Mouse (Mus musculus) hindbrain, embryonic 13.5 days (tissue): ENCODE data around the gene Olfr1324. TPM values are rescaled to one million over a fixed set of nuclear protein-coding genes. Genes with fewer than 3 reads are reported as not detected.
"Not testable (repeated sequence)": the region's sequence is repeated elsewhere in the genome, so short reads cannot be mapped to it uniquely, and the experiment has no call there.

Experiments used
- ATAC-seq: fragments of 200-750 bp; cut with Nextera tagmentation; 2 replicates; pipeline ENCODE4 v1.8.0; 2017; ENCODE audit warnings: moderate TSS enrichment; ENCODE audit not compliant: low FRiP score
- H3K27ac ChIP-seq: fragments of 300-500 bp; sonication (generic); 2 replicates; pipeline ENCODE4 v1.5.1; 2015; ENCODE audit warnings: inconsistent platforms, mild to moderate bottlenecking, moderate library complexity
- H3K27me3 ChIP-seq: fragments of 300-500 bp; sonication (generic); 2 replicates; pipeline ENCODE4 v1.6.1; 2015; ENCODE audit warnings: mild to moderate bottlenecking, inconsistent platforms
- H3K36me3 ChIP-seq: fragments of 300-500 bp; sonication (generic); 2 replicates; pipeline ENCODE4 v1.6.1; 2015; ENCODE audit warnings: mild to moderate bottlenecking, inconsistent platforms
- H3K4me1 ChIP-seq: fragments of 300-500 bp; sonication (generic); replicated peaks from 2 replicates; pipeline ENCODE4 v1.6.1; 2015; ENCODE audit warnings: inconsistent platforms
- H3K4me2 ChIP-seq: fragments of 300-500 bp; sonication (generic); 2 replicates; pipeline ENCODE4 v1.6.1; 2015; ENCODE audit warnings: inconsistent platforms, mild to moderate bottlenecking, moderate library complexity
- H3K4me3 ChIP-seq: fragments of 300-500 bp; sonication (generic); 2 replicates; pipeline ENCODE4 v1.5.1; 2015; ENCODE audit warnings: mild to moderate bottlenecking, inconsistent platforms
- H3K9ac ChIP-seq: fragments of 300-500 bp; sonication (generic); 2 replicates; pipeline ENCODE4 v1.6.1; 2015; ENCODE audit warnings: mild to moderate bottlenecking, inconsistent platforms
- H3K9me3 ChIP-seq: fragments of 300-500 bp; sonication (generic); 2 replicates; pipeline ENCODE4 v1.6.1; 2016; ENCODE audit warnings: inconsistent platforms
- WGBS: fragments of 180-500 bp; shearing (Covaris S2); methylation state at CpG from one replicate; pipeline ENCODE4 v1.1.7; 2015; 5-methylcytosine and 5-hydroxymethylcytosine counted together
- polyA plus RNA-seq: library from polyadenylated mRNA; unstranded; fragments of >200 nt; fragmentation: Nextera tagmentation; extraction: Ambion mirVana; gene quantifications from 2 replicates; pipeline ENCODE4 v1.2.1, GENCODE M21; 2015

Olfr1324 gene
- not detected in 2 replicates for polyA plus RNA-seq

DNA sequence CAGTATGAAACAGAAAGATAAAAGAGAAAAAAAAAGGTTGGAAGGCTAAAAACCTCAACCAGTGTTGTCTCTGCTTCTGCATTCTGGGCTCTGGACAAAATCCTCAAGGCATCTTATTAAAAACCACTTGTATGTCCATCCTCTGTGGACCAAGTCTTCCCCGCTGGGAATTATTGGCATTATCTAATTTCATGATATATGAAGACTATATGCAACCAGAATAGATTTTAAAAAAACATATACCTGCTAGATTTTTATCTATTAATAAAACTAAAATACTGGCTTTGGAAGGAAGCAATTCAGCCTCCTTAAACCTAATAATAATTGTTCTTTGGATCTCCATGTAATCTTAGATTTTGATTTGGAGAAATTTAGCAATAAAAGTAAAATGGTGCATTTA, at the start of gene Olfr1324:
Olfr1324 (minus strand) TSS at position 101 of the 400 bp plus-strand sequence.
- no peak within 1 kb of the TSS for H3K4me2 ChIP-seq
- no peak for ATAC-seq
- H3K27ac ChIP-seq, result no peak within 1 kb of the TSS
- no peak within 1 kb of the TSS for H3K9ac ChIP-seq
- H3K4me1 ChIP-seq, result no peaks in the 10 kb centered on the region
- H3K4me3 ChIP-seq, result no peak within 1 kb of the TSS
- WGBS, result 88% methylated on average over 1 of the region's 1 CpGs
- H3K27me3 ChIP-seq, result no peaks in the 10 kb centered on the region
- H3K9me3 ChIP-seq, result no peaks in the 10 kb centered on the region
- H3K36me3 ChIP-seq, result no peaks in the 10 kb centered on the region

DNA sequence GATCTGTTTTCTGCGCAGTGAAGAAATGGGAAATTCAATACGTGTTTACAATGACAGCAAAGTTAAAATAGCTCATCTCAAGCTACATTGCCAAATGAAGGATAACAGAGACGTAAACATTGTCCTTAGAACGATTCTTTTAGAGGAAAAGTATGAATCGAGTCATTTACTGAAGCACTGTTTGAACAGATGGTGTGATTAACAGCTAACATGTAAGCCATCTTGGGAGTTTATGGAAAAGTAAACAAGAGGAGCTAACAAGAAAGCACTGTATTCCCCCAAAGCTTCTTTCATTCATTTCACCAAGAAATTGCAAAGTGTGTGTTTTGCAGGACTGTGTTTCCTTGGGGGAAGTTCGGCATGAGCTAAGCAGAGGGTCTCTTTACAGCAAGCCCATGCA, 42.0 kb upstream of the Olfr1324 start:
- H3K27ac ChIP-seq, H3K4me1 ChIP-seq, H3K9ac ChIP-seq, H3K9me3 ChIP-seq, H3K36me3 ChIP-seq, H3K4me3 ChIP-seq, H3K4me2 ChIP-seq, ATAC-seq, H3K27me3 ChIP-seq: not testable (repeated sequence)
- WGBS, result 86% methylated on average over 6 of the region's 6 CpGs

DNA sequence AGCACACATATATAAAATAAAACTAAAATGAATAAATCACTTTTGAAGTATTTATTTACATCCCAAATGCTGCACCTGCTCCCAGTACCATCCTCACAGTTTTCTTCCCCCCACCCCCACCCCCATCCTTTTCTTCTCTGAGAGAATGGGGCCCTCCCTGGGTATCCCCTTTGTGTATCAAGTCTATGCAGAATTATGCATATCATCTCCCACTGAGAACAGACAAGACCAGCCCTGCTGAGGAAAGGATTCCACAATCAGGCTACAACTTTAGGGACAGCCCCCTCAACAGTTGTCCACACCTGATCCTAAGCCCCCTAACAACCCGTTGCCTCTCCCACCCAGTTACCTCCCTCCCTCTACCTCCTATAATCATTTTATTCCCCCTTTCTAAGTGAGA, 27.8 kb upstream of the Olfr1324 start:
- H3K27ac ChIP-seq, result no peak overlapping the region
- no peaks in the 10 kb centered on the region for H3K9me3 ChIP-seq
- H3K4me2 ChIP-seq, result no peak overlapping the region
- 33% methylated on average over 1 of the region's 1 CpGs for WGBS
- no peak for ATAC-seq
- H3K9ac ChIP-seq, result no peak overlapping the region
- no peaks in the 10 kb centered on the region for H3K4me1 ChIP-seq
- H3K27me3 ChIP-seq, result no peaks in the 10 kb centered on the region
- no peak overlapping the region for H3K4me3 ChIP-seq
- no peaks in the 10 kb centered on the region for H3K36me3 ChIP-seq

DNA sequence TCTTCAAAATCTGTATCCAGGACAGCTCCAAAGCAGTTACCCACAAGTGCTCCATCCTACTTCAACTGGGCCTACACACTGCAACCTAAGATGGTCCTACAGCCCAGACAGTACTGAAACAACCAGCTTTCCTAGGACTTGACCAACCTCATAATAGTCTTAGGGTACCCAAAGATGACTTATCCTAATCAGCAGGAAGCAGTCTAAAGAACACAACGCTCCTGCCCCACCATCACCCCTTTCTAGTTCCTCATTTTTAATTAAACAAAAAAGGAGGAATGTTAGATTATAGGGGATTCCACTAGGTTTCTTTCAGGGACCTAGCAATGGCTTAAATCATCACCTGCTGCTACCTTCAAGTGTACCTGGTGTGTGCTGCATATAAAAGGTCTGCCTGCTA, 15.1 kb upstream of the Olfr1324 start:
- 75% methylated on average over 1 of the region's 1 CpGs for WGBS
- Histone ChIP-seq H3K9me3 (no peaks in the 10 kb centered on the region), H3K9ac (no peak overlapping the region), H3K4me1 (no peaks in the 10 kb centered on the region), H3K27me3 (no peaks in the 10 kb centered on the region), H3K4me3 (no peak overlapping the region), H3K36me3 (no peaks in the 10 kb centered on the region), H3K4me2 (no peak overlapping the region), H3K27ac (no peak overlapping the region)
- no peak for ATAC-seq

DNA sequence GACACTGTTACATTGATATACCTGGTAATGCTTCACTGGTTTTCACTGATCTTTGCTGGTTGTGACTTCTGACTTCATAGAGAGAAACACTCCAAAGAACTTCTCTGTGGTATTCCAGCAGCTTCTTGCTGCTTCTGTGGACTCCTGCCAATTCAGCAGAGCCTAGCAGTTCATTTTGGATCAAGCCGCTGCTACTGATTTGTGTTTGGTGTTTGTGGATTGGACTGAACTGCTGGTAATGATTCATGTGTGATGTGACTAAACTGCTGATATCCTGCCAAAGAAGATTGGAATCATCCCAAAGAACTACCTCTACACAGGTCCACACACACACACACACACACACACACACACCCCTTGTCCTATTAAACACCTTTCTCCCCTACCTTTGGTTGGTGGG, 14.4 kb upstream of the Olfr1324 start:
- no peak overlapping the region for H3K4me3 ChIP-seq
- no peak for ATAC-seq
- no peak overlapping the region for H3K27ac ChIP-seq
- no peaks in the 10 kb centered on the region for H3K27me3 ChIP-seq
- no peaks in the 10 kb centered on the region for H3K36me3 ChIP-seq
- no peak overlapping the region for H3K9ac ChIP-seq
- H3K9me3 ChIP-seq, result no peaks in the 10 kb centered on the region
- H3K4me1 ChIP-seq, result no peaks in the 10 kb centered on the region
- 81% methylated on average over 1 of the region's 1 CpGs for WGBS
- H3K4me2 ChIP-seq, result no peak overlapping the region

DNA sequence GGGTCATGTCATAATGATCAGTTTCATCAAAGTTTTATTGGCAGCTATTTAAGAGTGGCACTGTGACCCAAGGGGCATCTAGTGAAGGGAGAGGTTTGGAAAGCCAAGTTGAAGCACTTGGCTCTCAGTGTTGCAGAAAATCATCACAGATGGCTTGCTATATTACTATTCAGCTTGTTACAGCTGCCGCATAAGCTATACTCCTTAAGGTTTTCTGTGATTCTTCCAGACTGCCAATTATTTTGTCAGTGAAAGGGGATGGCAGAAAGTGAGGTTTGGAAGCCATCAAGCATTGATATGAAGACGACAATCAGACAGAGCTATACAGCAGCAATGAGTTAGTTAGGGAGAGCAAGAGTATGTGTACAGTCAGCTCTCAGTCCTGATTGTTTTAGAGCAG, 4.2 kb upstream of the Olfr1324 start:
- H3K4me1 ChIP-seq, result no peaks in the 10 kb centered on the region
- H3K27ac ChIP-seq, result no peak overlapping the region
- H3K4me3 ChIP-seq, result no peak overlapping the region
- H3K36me3 ChIP-seq, result no peaks in the 10 kb centered on the region
- 82% methylated on average over 2 of the region's 2 CpGs for WGBS
- H3K9me3 ChIP-seq, result no peaks in the 10 kb centered on the region
- no peaks in the 10 kb centered on the region for H3K27me3 ChIP-seq
- H3K9ac ChIP-seq, result no peak overlapping the region
- no peak overlapping the region for H3K4me2 ChIP-seq
- no peak for ATAC-seq

DNA sequence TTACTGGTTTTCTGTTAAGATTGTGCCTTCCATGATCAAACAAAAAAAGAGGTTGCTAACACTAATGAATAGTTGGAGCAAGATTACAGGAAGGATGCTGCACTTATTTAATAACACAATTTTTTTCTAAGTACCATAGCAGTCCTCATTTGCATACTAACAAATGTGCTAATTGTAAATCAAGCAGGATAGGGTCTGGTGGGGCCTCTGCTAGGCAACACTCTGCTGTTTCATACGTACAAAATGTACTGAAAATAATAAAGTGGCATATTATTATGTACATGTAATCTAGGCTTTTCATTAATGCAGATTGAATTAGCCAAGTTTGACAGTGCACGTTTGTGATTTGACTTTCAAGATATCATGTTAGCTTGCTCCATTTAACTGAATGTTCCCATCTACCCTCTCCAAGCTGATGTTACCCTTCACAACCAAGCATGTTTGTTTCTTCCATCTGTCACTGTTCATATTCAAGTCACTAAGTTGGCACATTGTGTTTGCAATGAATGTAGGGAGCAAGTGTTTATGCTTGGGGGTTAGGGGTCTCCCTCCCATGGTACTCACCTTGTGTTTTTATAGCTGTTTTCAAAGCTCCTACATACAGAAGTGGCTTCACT, 478 bp downstream of the Olfr1324 start:
- Histone ChIP-seq H3K36me3 (no peaks in the 10 kb centered on the region), H3K9me3 (no peaks in the 10 kb centered on the region), H3K4me3 (no peak overlapping the region), H3K9ac (no peak overlapping the region), H3K27ac (no peak overlapping the region), H3K4me2 (no peak overlapping the region), H3K4me1 (no peaks in the 10 kb centered on the region), H3K27me3 (no peaks in the 10 kb centered on the region)
- WGBS, result 46% methylated on average over 2 of the region's 2 CpGs
- ATAC-seq, result no peak

DNA sequence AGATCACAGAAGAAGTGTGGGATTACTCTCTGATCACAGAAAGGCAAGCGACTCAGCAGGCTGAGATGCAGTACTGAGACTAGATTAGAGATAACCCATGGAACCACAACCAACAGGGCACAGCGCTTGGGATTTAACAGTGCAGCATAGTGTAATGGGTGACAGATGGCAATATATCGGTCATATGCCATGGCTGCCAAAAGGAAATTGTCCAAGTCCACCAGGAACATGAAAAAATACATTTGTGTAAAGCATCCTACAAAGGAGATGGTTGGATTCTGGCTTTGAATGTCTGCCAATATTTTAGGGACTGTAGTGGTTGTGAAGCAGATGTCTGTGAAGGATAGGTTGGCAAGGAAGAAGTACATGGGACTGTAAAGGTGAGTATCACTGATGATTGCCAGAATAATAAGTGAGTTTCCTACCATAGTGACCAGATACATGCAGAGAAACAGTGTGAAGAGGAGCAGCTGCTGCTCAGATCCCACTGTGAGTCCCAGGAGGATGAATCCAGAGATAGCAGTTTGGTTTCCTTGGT, 2.3 kb downstream of the Olfr1324 start:
- 85% methylated on average over 3 of the region's 3 CpGs for WGBS
- ATAC-seq, result no peak

DNA sequence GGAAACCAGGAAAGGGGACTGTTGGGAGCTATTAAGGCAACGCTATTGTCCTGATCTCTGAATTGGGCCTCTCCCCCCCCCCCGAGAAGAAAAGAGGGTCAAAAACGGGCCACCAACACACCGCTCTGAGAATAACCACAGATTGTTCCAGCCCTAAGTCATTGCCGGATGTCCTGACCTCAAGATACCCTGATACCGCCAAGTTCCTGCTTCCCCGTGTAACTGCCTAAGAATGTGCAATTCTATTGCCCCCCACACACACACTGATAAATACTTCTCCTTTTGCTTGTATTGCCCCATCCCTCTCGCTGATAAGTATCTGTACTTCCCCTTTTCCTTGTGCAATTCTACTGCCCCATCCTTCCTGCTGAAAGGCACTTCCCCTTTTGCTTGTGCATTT, 17.9 kb downstream of the Olfr1324 start:
- H3K9me3 ChIP-seq, H3K27me3 ChIP-seq, H3K4me1 ChIP-seq, H3K4me3 ChIP-seq, H3K27ac ChIP-seq, ATAC-seq, H3K36me3 ChIP-seq, H3K4me2 ChIP-seq, H3K9ac ChIP-seq: not testable (repeated sequence)
- 90% methylated on average over 7 of the region's 8 CpGs for WGBS

More for the DNA sequence above, 2.3 kb downstream of the Olfr1324 start:
- no peak overlapping the region for H3K4me2 ChIP-seq
- H3K27me3 ChIP-seq, result no peaks in the 10 kb centered on the region
- no peak overlapping the region for H3K27ac ChIP-seq
- H3K9ac ChIP-seq, result no peak overlapping the region
- H3K4me3 ChIP-seq, result no peak overlapping the region
- no peaks in the 10 kb centered on the region for H3K4me1 ChIP-seq
- H3K9me3 ChIP-seq, result no peaks in the 10 kb centered on the region
- no peaks in the 10 kb centered on the region for H3K36me3 ChIP-seq

DNA sequence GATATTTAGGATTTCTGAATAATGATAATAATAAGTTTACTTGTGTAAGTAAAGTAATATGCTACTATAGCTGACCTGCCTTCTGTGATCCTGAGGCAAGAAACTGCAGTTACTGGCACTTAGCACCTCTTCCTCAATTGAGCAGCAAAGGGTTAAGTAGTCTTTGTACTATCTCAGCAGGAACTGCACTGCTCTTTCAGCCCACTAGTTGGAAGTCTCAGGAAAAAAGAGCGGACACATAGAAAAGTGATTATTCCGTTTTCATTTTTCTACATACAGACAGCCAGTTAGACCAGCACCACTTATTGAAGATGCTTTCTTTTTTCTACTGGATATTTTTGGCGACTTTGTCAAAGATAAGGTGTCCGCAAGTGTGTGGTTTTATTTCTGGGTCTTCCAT, 37.7 kb downstream of the Olfr1324 start:
- not testable (repeated sequence) for H3K9ac ChIP-seq, H3K27me3 ChIP-seq, H3K4me1 ChIP-seq, ATAC-seq, H3K36me3 ChIP-seq, H3K9me3 ChIP-seq, H3K4me2 ChIP-seq, H3K4me3 ChIP-seq, H3K27ac ChIP-seq
- WGBS, result 78% methylated on average over 4 of the region's 4 CpGs

DNA sequence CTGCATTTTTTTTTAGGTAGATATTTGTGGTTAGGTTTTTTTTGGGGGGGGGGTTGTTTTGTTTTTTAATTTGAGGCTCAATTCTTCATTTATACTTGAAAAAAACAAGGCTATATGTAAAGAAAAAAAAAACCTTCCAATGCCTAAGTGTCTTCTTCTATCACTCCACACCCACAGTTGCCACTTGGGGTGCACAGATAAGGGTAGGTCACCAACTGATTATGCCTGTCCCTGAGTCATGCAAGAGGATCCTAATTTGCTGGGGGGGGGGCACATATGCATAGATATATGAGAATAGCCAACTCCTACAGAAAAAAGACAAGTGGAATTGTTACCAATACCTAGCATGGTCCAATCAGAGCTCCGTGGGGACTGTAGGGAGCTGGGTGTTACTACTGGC, 53.3 kb downstream of the Olfr1324 start:
- WGBS, result 63% methylated on average over 1 of the region's 1 CpGs
- H3K36me3 ChIP-seq, result no peaks in the 10 kb centered on the region
- no peak for ATAC-seq

More for the DNA sequence above, 53.3 kb downstream of the Olfr1324 start:
- Histone ChIP-seq H3K9me3 (peaks cover 6% of the 10 kb centered on the region; the same call in 1 of the 2 replicates), H3K4me3 (no peak overlapping the region), H3K27me3 (no peaks in the 10 kb centered on the region), H3K4me2 (no peak overlapping the region), H3K4me1 (no peaks in the 10 kb centered on the region), H3K9ac (no peak overlapping the region), H3K27ac (no peak overlapping the region)
